Mouse (Mus musculus): ENCODE results near the gene Ptgis.

- TF ChIP-seq CTCF (conservative IDR thresholded peaks at IDR 0.05; ENCODE audit: low read length), result no peak
- TF ChIP-seq NANOG (IDR thresholded peaks at IDR 0.05; ENCODE audit: borderline replicate concordance, low read length), result no peak
- no peak for TF ChIP-seq POU5F1 (IDR thresholded peaks at IDR 0.05; ENCODE audit: borderline replicate concordance, low read length)
These were observed 54.4 kb downstream of the Ptgis start for GRCm38 (mm10) chr2:167186003-167186402.
